Mouse (Mus musculus) C2C12 (cell line): ENCODE results near the gene Tex33. TPM values are rescaled to one million over a fixed set of nuclear protein-coding genes. Genes with fewer than 3 reads are reported as not detected.

Experiments used
- H3K27me3 ChIP-seq: one replicate; pipeline ENCODE4 v1.6.1; 2011; ENCODE audit not compliant: control insufficient read depth, insufficient read depth, insufficient read length
- H3K36me3 ChIP-seq: one replicate; pipeline ENCODE4 v1.6.1; 2011; ENCODE audit not compliant: control insufficient read depth, insufficient read depth
- H3K4me3 ChIP-seq: one replicate; pipeline ENCODE4 v1.5.1; 2011; ENCODE audit warnings: mild to moderate bottlenecking, control low read depth; ENCODE audit not compliant: poor library complexity, insufficient read depth, severe bottlenecking
- H3K79me2 ChIP-seq: one replicate; pipeline ENCODE4 v1.6.1; 2011; ENCODE audit not compliant: control insufficient read depth, insufficient read depth
- H3K79me3 ChIP-seq: one replicate; pipeline ENCODE4 v1.6.1; 2011; ENCODE audit warnings: low read depth, control low read depth
- H3ac ChIP-seq: one replicate; pipeline ENCODE3; 2011; ENCODE audit warnings: low read depth; ENCODE audit not compliant: control insufficient read depth, insufficient read length
- CEBPB ChIP-seq: IDR thresholded peaks from one replicate; pipeline ENCODE4 v1.6.1; 2011; ENCODE audit warnings: low read depth, mild to moderate bottlenecking, control low read depth, moderate library complexity
- CTCF ChIP-seq: IDR thresholded peaks from one replicate; pipeline ENCODE4 v1.5.1; 2011; ENCODE audit not compliant: control insufficient read depth, insufficient read depth, insufficient read length
- FOSL1 ChIP-seq: IDR thresholded peaks from one replicate; pipeline ENCODE4 v1.8.0; 2011; ENCODE audit warnings: mild to moderate bottlenecking, low read length; ENCODE audit not compliant: poor library complexity, insufficient read depth, severe bottlenecking
- MAX ChIP-seq: IDR thresholded peaks from one replicate; pipeline ENCODE4 v1.6.1; 2011; ENCODE audit warnings: mild to moderate bottlenecking, control low read depth
- MYOD1 ChIP-seq: IDR thresholded peaks from one replicate; pipeline ENCODE4 v1.6.1; 2011; ENCODE audit warnings: low read depth; ENCODE audit not compliant: control insufficient read depth, insufficient read length
- MYOG ChIP-seq: IDR thresholded peaks from one replicate; pipeline ENCODE4 v1.6.1; 2011; ENCODE audit not compliant: control insufficient read depth, insufficient read length; ENCODE audit errors: extremely low read depth
- USF1 ChIP-seq: IDR thresholded peaks from one replicate; pipeline ENCODE4 v1.6.1; 2011; ENCODE audit warnings: low read depth, mild to moderate bottlenecking, control low read depth, moderate library complexity
- microRNA-seq: library from miRNA; unstranded; fragments of <30 nt; microRNA quantifications from one replicate; pipeline ENCODE4, GENCODE M21; 2019; ENCODE audit warnings: borderline microRNAs expressed
- polyA plus RNA-seq: library from polyadenylated mRNA; unstranded; fragments of >200 nt; fragmentation: generic; extraction: Trizol; gene quantifications from one replicate; pipeline ENCODE4 v1.2.1, GENCODE M21; 2012; ENCODE audit warnings: missing spikeins

Gene Tex33
- polyA plus RNA-seq, 1 experiment: not detected

GRCm38 (mm10) chr15:78328520-78329097, 67.1 kb downstream of the Tex33 start:
- Histone ChIP-seq H3K79me2 (no peaks in the 10 kb centered on the region), H3K4me3 (no peak overlapping the region), H3K36me3 (no peaks in the 10 kb centered on the region), H3K79me3 (no peaks in the 10 kb centered on the region), H3ac (no peak overlapping the region), H3K27me3 (peaks cover 4% of the 10 kb centered on the region)
- TF ChIP-seq USF1 (no peak), MAX (no peak), MYOG (no peak), CEBPB (no peak), FOSL1 (no peak), CTCF (no peak), MYOD1 (no peak)

Small RNAs within 50 kb of the gene (microRNA-seq; reads per million reads assigned to microRNA genes)
- not detected for gene Mir7676-2

Other genes with a start within 250 kb of the Tex33 start
- 34.5 TPM for gene Ift27, start 221.8 kb downstream of the Tex33 start, polyA plus RNA-seq
- 0.06 TPM for gene Pvalb, start 189.5 kb downstream of the Tex33 start, polyA plus RNA-seq
- 0.67 TPM for gene Ncf4, start 151.1 kb downstream of the Tex33 start, polyA plus RNA-seq
- 0.08 TPM for gene Csf2rb2, start 90.2 kb downstream of the Tex33 start, polyA plus RNA-seq
- gene Csf2rb, start 70.2 kb downstream of the Tex33 start, polyA plus RNA-seq: 0.23 TPM
- gene Tst, start 10.0 kb upstream of the Tex33 start, polyA plus RNA-seq: 21.4 TPM
- gene Mpst, start 10.5 kb upstream of the Tex33 start, polyA plus RNA-seq: 44.7 TPM
- 228 TPM for gene Kctd17, start 32.7 kb upstream of the Tex33 start, polyA plus RNA-seq
- gene Tmprss6, start 72.7 kb upstream of the Tex33 start, polyA plus RNA-seq: 0.06 TPM
- 0.01 TPM for gene Il2rb, start 99.4 kb upstream of the Tex33 start, polyA plus RNA-seq
- 17.5 TPM for gene C1qtnf6, start 135.5 kb upstream of the Tex33 start, polyA plus RNA-seq
- not detected for gene Sstr3, start 148.8 kb upstream of the Tex33 start, polyA plus RNA-seq
- gene Rac2, start 176.9 kb upstream of the Tex33 start, polyA plus RNA-seq: not detected
- gene Cyth4, start 201.1 kb upstream of the Tex33 start, polyA plus RNA-seq: 0.21 TPM